Mouse (Mus musculus): ENCODE measurements at regions not wholly inside any gene's neighbourhood (a gene's known extent, or its start where the extent isn't known, plus 50 kb on each side); places are given as distances from the start of the nearest gene placed in this dataset.

GRCm38 (mm10) chr1:148870788-148871187 lies 1090.3 kb downstream of the Pla2g4a start:
- no peak for DNase-seq

DNA sequence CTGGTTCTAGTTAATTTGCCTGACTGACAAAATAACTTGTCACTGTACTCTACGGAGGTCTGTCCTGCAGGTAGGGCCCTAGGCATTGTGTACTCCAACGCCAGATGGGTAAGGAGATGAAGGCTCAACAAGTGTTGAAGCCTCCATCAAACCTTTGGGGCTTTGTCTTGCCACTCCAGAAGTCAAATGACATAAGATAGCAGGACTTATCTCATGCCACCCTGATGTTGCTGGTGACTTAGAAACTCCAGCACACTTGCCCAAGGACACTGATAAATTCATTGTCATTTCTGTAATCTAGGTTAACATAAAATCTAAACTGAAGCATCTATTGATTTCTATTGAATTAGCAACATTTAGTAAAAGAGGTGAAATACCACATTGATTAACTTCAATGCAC lies 1097.5 kb downstream of the Pla2g4a start:
- no peak for DNase-seq

- no peak for DNase-seq
These were observed 1108.1 kb downstream of the Pla2g4a start for GRCm38 (mm10) chr1:148852990-148853389.

GRCm38 (mm10) chr1:148846595-148846994 lies 1114.5 kb downstream of the Pla2g4a start:
- no peak for DNase-seq

DNA sequence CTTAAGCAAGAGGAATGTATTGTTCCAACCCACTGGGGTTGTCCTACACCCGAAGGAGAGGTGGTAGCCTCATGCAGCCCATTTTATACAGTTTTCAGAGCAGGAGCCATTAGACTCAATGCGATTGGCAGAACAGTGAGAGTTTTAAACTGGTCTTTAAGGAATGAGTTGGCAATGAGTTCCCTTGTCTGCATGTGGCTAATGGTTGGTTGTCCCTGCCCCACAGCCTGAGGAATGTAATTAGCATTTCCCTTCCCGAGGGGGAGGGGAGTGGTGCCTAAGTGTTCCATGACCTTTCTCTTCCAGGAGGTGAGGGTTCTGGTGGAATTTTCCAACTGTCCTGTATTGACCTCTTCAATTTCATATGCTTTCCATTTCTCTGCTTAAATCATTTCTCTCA lies 1137.9 kb downstream of the Pla2g4a start:
- DNase-seq: no peak

- no peak for DNase-seq
These were observed 1152.4 kb downstream of the Pla2g4a start for GRCm38 (mm10) chr1:148808707-148809106.

- peak; percentile 23 for DNase-seq
These were observed 1164.0 kb downstream of the Pla2g4a start for GRCm38 (mm10) chr1:148797110-148797509.

DNA sequence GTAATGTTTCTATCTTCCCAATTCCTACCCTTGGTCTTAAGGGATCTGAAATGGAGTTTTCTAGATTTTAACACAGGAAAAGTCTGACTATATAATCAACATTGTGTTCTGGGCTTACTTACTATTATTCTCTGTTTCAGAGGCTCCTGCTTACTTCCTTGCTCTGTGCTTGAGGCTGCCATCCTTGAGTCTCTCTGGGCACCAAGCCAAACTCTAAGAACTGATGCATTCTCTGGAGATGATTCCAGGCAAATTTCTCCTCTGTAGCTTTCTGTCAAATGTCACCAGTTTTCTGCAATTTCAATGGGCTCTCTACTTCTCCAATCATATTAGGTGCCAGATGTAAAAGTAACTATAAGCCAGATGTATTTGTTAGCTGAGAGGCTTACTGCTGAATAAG lies 1210.3 kb downstream of the Pla2g4a start:
- DNase-seq: no peak

- no peak for DNase-seq
These were observed 1239.0 kb downstream of the Pla2g4a start for GRCm38 (mm10) chr1:148722106-148722505.

DNA sequence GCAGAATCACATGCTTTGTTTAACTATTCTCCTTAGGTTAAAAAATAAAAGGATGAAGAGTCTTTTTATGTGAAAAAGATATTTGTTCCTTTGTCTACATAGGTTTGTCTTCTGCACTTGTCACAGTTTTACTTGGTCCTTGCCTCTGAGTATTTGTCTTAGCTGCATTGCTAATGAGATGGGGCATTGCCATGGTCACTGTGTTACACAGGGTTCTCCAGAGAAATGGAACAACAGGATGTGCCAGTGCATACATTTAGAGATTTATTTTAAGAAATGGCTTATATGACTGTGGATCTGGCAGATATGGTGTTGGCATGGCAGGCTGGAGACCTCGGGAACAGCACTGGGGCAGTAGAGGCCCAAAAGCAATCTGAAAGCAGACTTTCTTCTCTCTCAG lies 1239.7 kb downstream of the Pla2g4a start:
- DNase-seq: no peak

DNA sequence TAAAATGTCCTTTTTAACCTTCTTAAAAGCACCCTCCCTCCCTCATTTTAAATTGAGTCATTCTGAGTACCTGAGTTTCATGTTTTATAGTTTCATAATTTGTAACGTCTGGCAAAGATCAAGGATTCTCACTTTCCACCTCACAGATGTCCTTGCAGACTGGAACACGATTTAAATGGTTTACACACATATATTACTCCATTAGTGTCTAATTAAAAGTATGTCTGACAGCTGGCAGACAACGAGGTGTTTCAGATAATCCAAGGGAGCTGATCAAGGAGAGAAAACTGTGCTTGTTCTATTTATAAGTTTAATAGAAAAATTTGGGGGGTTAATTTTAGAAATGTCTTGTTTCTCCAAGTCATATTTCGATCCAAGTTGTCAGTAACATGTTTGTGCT lies 1240.1 kb downstream of the Pla2g4a start:
- no peak for DNase-seq

DNA sequence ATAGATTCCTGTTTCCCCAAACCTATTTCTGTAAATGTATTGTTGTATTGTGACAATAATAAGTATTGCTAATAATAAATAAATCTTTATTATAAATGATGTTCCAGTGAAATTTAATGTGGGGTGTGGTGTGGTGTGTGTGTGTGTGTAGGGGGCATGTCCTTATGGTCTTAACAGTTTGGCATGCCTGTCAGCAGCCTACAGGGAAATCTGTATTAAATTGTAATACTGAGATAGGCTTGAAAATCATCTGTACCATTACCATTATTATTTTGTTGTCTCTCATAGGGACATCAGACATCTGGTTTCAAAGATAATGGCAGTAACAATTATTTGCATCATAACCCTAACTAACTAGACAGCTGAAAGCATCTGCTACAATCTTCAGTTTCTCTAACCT lies 1253.0 kb downstream of the Pla2g4a start:
- no peak for DNase-seq

- peak; percentile 50 for DNase-seq
These were observed 1253.4 kb downstream of the Pla2g4a start for GRCm38 (mm10) chr1:148707657-148708056.

DNA sequence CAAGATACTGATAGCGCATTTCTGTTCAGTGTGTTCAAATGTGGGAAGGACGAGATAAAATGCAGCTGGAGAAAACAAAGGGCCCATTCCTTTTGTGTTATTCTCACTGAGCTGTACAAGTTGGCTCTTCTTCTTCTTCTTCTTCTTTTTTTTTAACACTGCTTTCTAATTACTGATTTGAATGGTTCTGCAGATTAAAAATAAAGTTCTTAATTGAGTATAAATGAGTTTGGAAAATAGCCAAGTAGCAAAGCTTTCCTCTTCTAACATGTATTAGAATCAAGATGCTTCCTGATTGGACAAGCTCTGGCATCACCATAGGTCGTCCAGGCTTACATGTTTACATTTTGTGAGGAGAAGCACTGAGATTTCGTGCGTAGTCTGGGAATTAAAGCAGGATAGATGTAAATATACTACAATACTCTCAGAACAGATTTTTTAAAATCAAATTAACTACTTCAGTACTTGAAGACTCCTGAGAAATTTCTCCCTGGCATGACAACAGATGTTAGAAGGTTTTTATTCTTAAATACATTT lies 1254.8 kb downstream of the Pla2g4a start:
- DNase-seq: peak; percentile 40

- DNase-seq: peak; percentile 70
These were observed 1260.5 kb downstream of the Pla2g4a start for GRCm38 (mm10) chr1:148700599-148700954.

- DNase-seq: peak; percentile 74
These were observed 1261.1 kb downstream of the Pla2g4a start for GRCm38 (mm10) chr1:148699854-148700598.

GRCm38 (mm10) chr1:148690085-148690484 lies 1271.0 kb downstream of the Pla2g4a start:
- DNase-seq: peak; percentile 57

DNA sequence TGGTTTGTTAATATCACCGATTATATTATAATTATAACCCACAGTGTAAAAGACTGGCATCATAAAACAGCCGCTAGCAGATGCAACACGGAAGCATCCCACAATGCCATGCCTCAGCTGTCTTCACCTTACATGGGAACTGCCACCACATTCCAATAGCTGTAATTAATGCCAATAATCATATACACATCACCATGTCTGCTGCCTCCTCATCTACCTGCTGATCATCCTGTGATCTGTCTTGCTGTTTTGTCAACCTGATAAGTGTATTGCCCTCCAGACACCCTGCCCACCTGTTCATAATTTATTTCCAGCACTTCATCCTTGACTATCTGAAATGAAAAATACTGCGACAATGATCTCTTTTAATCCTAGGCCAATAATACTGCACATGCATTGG lies 1271.5 kb downstream of the Pla2g4a start:
- DNase-seq: no peak

DNA sequence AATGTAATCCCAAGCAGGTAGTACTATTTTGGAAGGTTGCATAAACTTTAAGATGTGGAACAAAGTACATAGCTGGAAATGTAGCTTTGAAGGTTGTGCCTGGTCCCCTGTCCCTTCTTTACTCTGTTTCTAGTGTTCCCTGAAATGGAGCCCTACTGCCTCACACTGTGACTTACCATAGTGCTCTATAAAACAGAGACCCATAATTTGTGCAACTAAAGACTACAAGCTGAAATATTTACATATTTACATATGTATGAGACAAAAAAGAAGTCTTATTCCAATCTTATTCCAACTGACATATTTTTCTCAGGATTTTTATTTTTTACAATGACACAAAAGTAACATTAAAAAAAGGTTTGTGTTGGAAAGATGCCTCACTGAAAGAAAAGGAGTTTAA lies 1285.6 kb downstream of the Pla2g4a start:
- no peak for DNase-seq

GRCm38 (mm10) chr1:148664409-148664808 lies 1296.7 kb downstream of the Pla2g4a start:
- no peak for DNase-seq

DNA sequence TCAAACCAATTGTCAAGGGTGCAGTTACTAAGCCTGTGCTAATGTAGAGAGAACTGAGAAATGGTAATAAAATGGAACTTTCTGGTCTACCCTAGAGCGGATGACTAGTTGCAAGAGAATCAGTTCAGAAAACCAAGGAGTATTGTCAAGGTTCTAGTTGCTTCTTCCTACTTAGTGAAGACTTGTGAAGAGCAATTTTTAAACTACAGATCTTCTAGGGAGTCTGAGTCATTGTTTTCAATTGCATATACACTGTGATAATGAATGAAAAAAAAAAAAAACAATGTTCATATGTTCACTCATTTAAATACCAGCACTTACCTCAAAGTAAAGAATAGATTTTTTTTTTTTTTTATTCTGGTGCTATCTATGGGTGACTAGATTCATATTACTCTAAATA lies 1304.1 kb downstream of the Pla2g4a start:
- no peak for DNase-seq
